Mouse (Mus musculus): ENCODE measurements at regions not wholly inside any gene's neighbourhood (a gene's known extent, or its start where the extent isn't known, plus 50 kb on each side); places are given as distances from the start of the nearest gene placed in this dataset.

- Histone ChIP-seq H3K4me3 (replicated peaks in 1 of 3; ENCODE audit: low read depth in 2 of 3, low read length in 2 of 3, poor library complexity in 1 of 3) (no peak overlapping the region), H3K4me1 (ENCODE audit: control insufficient read depth in 1 of 2, insufficient read depth in 2 of 2) (peaks cover 0 to 10% of the 10 kb centered on the region in 2 experiments; a peak in 2 of 4 replicates), H3K36me3 (replicated peaks in 1 of 2; ENCODE audit: control insufficient read depth in 1 of 2, insufficient read depth in 1 of 2, low read length in 1 of 2) (no peaks in the 10 kb centered on the region), H3K27me3 (replicated peaks) (no peaks in the 10 kb centered on the region), H3K4me2 (ENCODE audit: insufficient read depth, low read depth, poor library complexity, severe bottlenecking) (no peak overlapping the region), H3K9me3 (replicated peaks; ENCODE audit: low read length) (no peaks in the 10 kb centered on the region), H3K79me2 (replicated peaks; ENCODE audit: control insufficient read depth, extremely low read depth, insufficient read depth, poor library complexity, severe bottlenecking) (no peaks in the 10 kb centered on the region), H3K27ac (ENCODE audit: insufficient read depth, low read depth) (no peak overlapping the region), H3K9ac (ENCODE audit: insufficient read depth, low read depth) (no peak overlapping the region)
- no peak for DNase-seq (ENCODE audit: extremely low read depth)
- dilution Hi-C loops (cut with MboI; ENCODE audit: extremely low pct_ligation_motif_present, extremely low pct_unique_long_range_greater_than_20kb, low sequenced_read_pairs): no loop called here
- in situ Hi-C loops (cut with MboI; ENCODE audit: low pct_ligation_motif_present, low pct_unique_long_range_greater_than_20kb, low sequenced_read_pairs): no loop called here
- no peak for TF ChIP-seq JUND (conservative IDR thresholded peaks at IDR 0.05; ENCODE audit: low read depth, low read length)
- TF ChIP-seq CHD1 (IDR thresholded peaks at IDR 0.05; ENCODE audit: low read depth, low read length): no peak
- no peak for TF ChIP-seq JUN (IDR thresholded peaks at IDR 0.05; ENCODE audit: insufficient read depth, low read depth, low read length)
- TF ChIP-seq MEF2A (IDR thresholded peaks at IDR 0.05; ENCODE audit: borderline replicate concordance, low read depth, low read length): no peak
- TF ChIP-seq GABPA (IDR thresholded peaks at IDR 0.05; ENCODE audit: insufficient replicate concordance, low read depth, low read length): no peak
- no peak for TF ChIP-seq MYC (IDR thresholded peaks at IDR 0.05; ENCODE audit: low read depth, low read length)
- no peak for TF ChIP-seq USF1 (IDR thresholded peaks at IDR 0.05; ENCODE audit: low read depth, low read length)
- no peak for TF ChIP-seq MAZ (IDR thresholded peaks at IDR 0.05; ENCODE audit: low read depth, low read length)
- no peak for TF ChIP-seq SIN3A (IDR thresholded peaks at IDR 0.05; ENCODE audit: low read length)
- no peak for TF ChIP-seq HCFC1 (IDR thresholded peaks at IDR 0.05; ENCODE audit: low read depth, low read length)
- no peak for TF ChIP-seq E2F4 (IDR thresholded peaks at IDR 0.05; ENCODE audit: insufficient replicate concordance, low read depth, low read length)
- TF ChIP-seq MAFK (IDR thresholded peaks at IDR 0.05; ENCODE audit: insufficient replicate concordance, low read length): no peak
- TF ChIP-seq ZNF384 (IDR thresholded peaks at IDR 0.05; ENCODE audit: low read depth, low read length): no peak
Observed at GRCm38 (mm10) chr17:6853641-6854040, 71.1 kb upstream of the Ezr start.

DNA sequence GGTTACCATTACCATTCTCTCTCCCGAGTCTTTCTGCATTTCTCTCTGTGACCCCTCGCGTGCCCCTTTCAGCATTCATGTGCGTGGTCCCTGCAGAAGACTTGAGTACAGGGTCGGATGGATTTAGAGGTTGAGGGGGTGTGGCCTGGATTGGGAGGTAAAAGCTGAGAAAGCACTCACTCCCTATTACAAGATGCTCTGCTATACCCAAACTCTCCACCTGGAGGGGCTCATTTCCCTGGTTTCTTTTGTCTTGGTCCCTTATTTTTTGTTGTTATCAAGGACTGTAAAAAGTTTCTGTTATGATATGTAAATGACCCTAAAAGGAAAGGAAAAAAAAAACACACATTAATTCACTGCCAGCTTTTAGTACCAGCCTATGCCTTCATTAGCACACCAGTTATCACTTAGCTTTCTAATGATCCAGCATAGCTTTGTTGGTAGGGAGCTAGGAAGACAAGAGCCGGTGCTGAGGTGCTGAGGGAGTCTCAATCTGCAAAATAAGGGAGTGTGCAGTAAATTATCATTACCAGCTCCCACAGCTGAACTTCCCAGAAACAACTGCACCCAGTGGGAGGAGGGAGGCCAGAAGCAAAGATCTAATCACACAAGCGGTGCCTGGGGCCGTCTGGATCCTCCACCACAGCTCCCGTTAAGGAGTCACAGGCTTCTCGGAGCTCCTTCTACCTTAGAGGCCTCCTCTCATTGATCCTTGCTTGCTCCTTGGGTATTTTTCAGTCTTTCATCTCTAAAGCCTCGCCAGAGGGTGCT lies 69.8 kb upstream of the Ezr start:
- no peak overlapping the region for H3K4me3 ChIP-seq (replicated peaks in 1 of 3; ENCODE audit: low read depth in 2 of 3, low read length in 2 of 3, poor library complexity in 1 of 3)

More for the DNA sequence above, 69.8 kb upstream of the Ezr start:
- Histone ChIP-seq H3K9me3 (replicated peaks; ENCODE audit: low read length) (no peaks in the 10 kb centered on the region), H3K4me1 (ENCODE audit: control insufficient read depth in 1 of 2, insufficient read depth in 2 of 2) (peaks cover 0 to 10% of the 10 kb centered on the region in 2 experiments; a peak in 2 of 4 replicates), H3K36me3 (replicated peaks in 1 of 2; ENCODE audit: control insufficient read depth in 1 of 2, insufficient read depth in 1 of 2, low read length in 1 of 2) (no peaks in the 10 kb centered on the region), H3K27ac (ENCODE audit: insufficient read depth, low read depth) (no peak overlapping the region), H3K79me2 (replicated peaks; ENCODE audit: control insufficient read depth, extremely low read depth, insufficient read depth, poor library complexity, severe bottlenecking) (no peaks in the 10 kb centered on the region), H3K4me2 (ENCODE audit: insufficient read depth, low read depth, poor library complexity, severe bottlenecking) (no peak overlapping the region), H3K9ac (ENCODE audit: insufficient read depth, low read depth) (no peak overlapping the region), H3K27me3 (replicated peaks) (no peaks in the 10 kb centered on the region)
- dilution Hi-C loops (cut with MboI; ENCODE audit: extremely low pct_ligation_motif_present, extremely low pct_unique_long_range_greater_than_20kb, low sequenced_read_pairs): no loop called here
- TF ChIP-seq USF1 (IDR thresholded peaks at IDR 0.05; ENCODE audit: low read depth, low read length): no peak
- TF ChIP-seq ZKSCAN1 (IDR thresholded peaks at IDR 0.05; ENCODE audit: borderline replicate concordance, low read depth, low read length): no peak
- no peak for TF ChIP-seq ZNF384 (IDR thresholded peaks at IDR 0.05; ENCODE audit: low read depth, low read length)
- TF ChIP-seq SMC3 (IDR thresholded peaks at IDR 0.05; ENCODE audit: low read depth, low read length): peak; percentile 43
- TF ChIP-seq MYC (IDR thresholded peaks at IDR 0.05; ENCODE audit: low read depth, low read length): no peak
- peak in 1 of 2 experiments; percentile 47; a peak in 2 of 4 replicates for TF ChIP-seq CTCF (conservative IDR thresholded peaks at IDR 0.05 in 1 of 2, IDR thresholded peaks at IDR 0.05 in 1 of 2; ENCODE audit: low read depth in 2 of 2, low read length in 2 of 2)
- peak; percentile 44 for TF ChIP-seq RAD21 (IDR thresholded peaks at IDR 0.05; ENCODE audit: low read depth, low read length)
- peak; percentile 17 for DNase-seq (ENCODE audit: extremely low read depth)
- in situ Hi-C loops (cut with MboI; ENCODE audit: low pct_ligation_motif_present, low pct_unique_long_range_greater_than_20kb, low sequenced_read_pairs): no loop called here
